Mouse (Mus musculus) hindbrain, embryonic 10.5 days (tissue): ENCODE data around the gene Prrx1. TPM values are rescaled to one million over a fixed set of nuclear protein-coding genes. Genes with fewer than 3 reads are reported as not detected.

ENCODE experiments used
- DNase-seq: peaks from one replicate; pipeline ENCODE4 v3.0.0-alpha.2; 2017; ENCODE audit warnings: low spot score
- H3K27ac ChIP-seq: fragments of 300-500 bp; sonication (generic); 2 replicates; pipeline ENCODE4 v1.5.1; 2016; ENCODE audit warnings: mild to moderate bottlenecking, moderate library complexity
- H3K27me3 ChIP-seq: fragments of 300-500 bp; sonication (generic); 2 replicates; pipeline ENCODE4 v1.6.1; 2016; ENCODE audit warnings: mild to moderate bottlenecking; ENCODE audit not compliant: poor library complexity, insufficient read depth, severe bottlenecking
- H3K36me3 ChIP-seq: fragments of 300-500 bp; sonication (generic); 2 replicates; pipeline ENCODE4 v1.6.1; 2016; ENCODE audit warnings: mild to moderate bottlenecking, moderate library complexity
- H3K4me1 ChIP-seq: fragments of 300-500 bp; sonication (generic); replicated peaks from 2 replicates; pipeline ENCODE4 v1.6.1; 2016; ENCODE audit warnings: mild to moderate bottlenecking
- H3K4me3 ChIP-seq: fragments of 300-500 bp; sonication (generic); 2 replicates; pipeline ENCODE4 v1.5.1; 2016; ENCODE audit warnings: mild to moderate bottlenecking, moderate library complexity
- H3K9me3 ChIP-seq: fragments of 300-500 bp; sonication (generic); 2 replicates; pipeline ENCODE4 v1.6.1; 2016; ENCODE audit warnings: mild to moderate bottlenecking, moderate library complexity
- WGBS: fragments of 180-500 bp; shearing (Covaris S2); methylation state at CpG from one replicate; pipeline ENCODE4 v1.1.7; 2016; 5-methylcytosine and 5-hydroxymethylcytosine counted together
- polyA plus RNA-seq: library from polyadenylated mRNA; unstranded; fragments of >200 nt; fragmentation: Nextera tagmentation; extraction: Ambion mirVana; gene quantifications from 2 replicates; pipeline ENCODE4 v1.2.1, GENCODE M21; 2016

The Prrx1 gene
- polyA plus RNA-seq, 1 experiment from 2014 or later: 33.1 TPM

GRCm38 (mm10) chr1:163338525-163339218 is 25.2 kb upstream of the Prrx1 start:
- Histone ChIP-seq H3K36me3 (no peaks in the 10 kb centered on the region), H3K27me3 (no peaks in the 10 kb centered on the region), H3K27ac (no peak overlapping the region), H3K4me1 (no peaks in the 10 kb centered on the region), H3K9me3 (no peaks in the 10 kb centered on the region), H3K4me3 (no peak overlapping the region)
- WGBS: 72% methylated on average over 7 of the region's 7 CpGs
- no peak for DNase-seq

- 93% methylated on average over 2 of the region's 2 CpGs for WGBS
- Histone ChIP-seq H3K4me3 (no peak overlapping the region), H3K9me3 (no peaks in the 10 kb centered on the region), H3K4me1 (no peaks in the 10 kb centered on the region), H3K27ac (no peak overlapping the region), H3K36me3 (no peaks in the 10 kb centered on the region), H3K27me3 (no peaks in the 10 kb centered on the region)
- DNase-seq: no peak
These were observed 24.3 kb upstream of the Prrx1 start for GRCm38 (mm10) chr1:163337821-163338220.

GRCm38 (mm10) chr1:163327279-163327678 is 13.8 kb upstream of the Prrx1 start:
- H3K9me3 ChIP-seq: no peaks in the 10 kb centered on the region
- DNase-seq: no peak
- H3K4me3 ChIP-seq: no peak overlapping the region
- no peak overlapping the region for H3K27ac ChIP-seq
- H3K36me3 ChIP-seq: no peaks in the 10 kb centered on the region
- no peaks in the 10 kb centered on the region for H3K4me1 ChIP-seq
- 73% methylated on average over 2 of the region's 2 CpGs for WGBS
- H3K27me3 ChIP-seq: no peaks in the 10 kb centered on the region

GRCm38 (mm10) chr1:163319669-163320571 is 6.4 kb upstream of the Prrx1 start:
- H3K27ac ChIP-seq: no peak overlapping the region
- no peak for DNase-seq
- H3K4me3 ChIP-seq: no peak overlapping the region
- no peaks in the 10 kb centered on the region for H3K36me3 ChIP-seq
- H3K4me1 ChIP-seq: peaks cover 3% of the 10 kb centered on the region
- no peaks in the 10 kb centered on the region for H3K9me3 ChIP-seq
- 75% methylated on average over 3 of the region's 3 CpGs for WGBS
- H3K27me3 ChIP-seq: peaks cover 30% of the 10 kb centered on the region

- Histone ChIP-seq H3K9me3 (no peaks in the 10 kb centered on the region), H3K27me3 (peaks cover 60% of the 10 kb centered on the region), H3K27ac (no peak overlapping the region), H3K4me1 (peaks cover 33% of the 10 kb centered on the region), H3K4me3 (no peak overlapping the region), H3K36me3 (no peaks in the 10 kb centered on the region)
- 30% methylated on average over 1 of the region's 1 CpGs for WGBS
- no peak for DNase-seq
These were observed 3.4 kb upstream of the Prrx1 start for GRCm38 (mm10) chr1:163316920-163317319.

- Histone ChIP-seq H3K9me3 (no peaks in the 10 kb centered on the region), H3K4me3 (peak overlapping the region; percentile 65), H3K27ac (peak overlapping the region; percentile 75), H3K36me3 (no peaks in the 10 kb centered on the region), H3K27me3 (peaks cover 80% of the 10 kb centered on the region), H3K4me1 (peaks cover 38% of the 10 kb centered on the region)
- peak; percentile 67 for DNase-seq
- WGBS: under 1% methylated on average over 23 of the region's 23 CpGs
These were observed 1.4 kb upstream of the Prrx1 start for GRCm38 (mm10) chr1:163314829-163315301.

- Histone ChIP-seq H3K4me1 (peaks cover 43% of the 10 kb centered on the region), H3K9me3 (no peaks in the 10 kb centered on the region), H3K27ac (peak overlapping the region; percentile 75; the same call in 1 of the 2 replicates), H3K36me3 (no peaks in the 10 kb centered on the region), H3K4me3 (peak overlapping the region; percentile 65), H3K27me3 (peaks cover 88% of the 10 kb centered on the region)
- DNase-seq: peak; percentile 57
- WGBS: under 1% methylated on average over 21 of the region's 21 CpGs
These were observed 613 bp upstream of the Prrx1 start for GRCm38 (mm10) chr1:163313921-163314725.

GRCm38 (mm10) chr1:163311861-163312811 is 1.4 kb downstream of the Prrx1 start:
- WGBS: under 1% methylated on average over 59 of the region's 59 CpGs
- Histone ChIP-seq H3K27ac (peak overlapping the region; percentile 89), H3K27me3 (peaks cover 100% of the 10 kb centered on the region), H3K4me3 (peak overlapping the region; percentile 65), H3K36me3 (no peaks in the 10 kb centered on the region), H3K4me1 (peaks cover 52% of the 10 kb centered on the region), H3K9me3 (no peaks in the 10 kb centered on the region)
- DNase-seq: peak; percentile 70

- H3K27me3 ChIP-seq: peaks cover 100% of the 10 kb centered on the region
- peak overlapping the region; percentile 89 for H3K27ac ChIP-seq
- H3K36me3 ChIP-seq: no peaks in the 10 kb centered on the region
- peaks cover 52% of the 10 kb centered on the region for H3K4me1 ChIP-seq
- H3K9me3 ChIP-seq: no peaks in the 10 kb centered on the region
- 6% methylated on average over 13 of the region's 13 CpGs for WGBS
- peak; percentile 24 for DNase-seq
- peak overlapping the region; percentile 65 for H3K4me3 ChIP-seq
These were observed 2.3 kb downstream of the Prrx1 start for GRCm38 (mm10) chr1:163311006-163311836.

- 10% methylated on average over 8 of the region's 8 CpGs for WGBS
- DNase-seq: no peak
These were observed 3.3 kb downstream of the Prrx1 start for GRCm38 (mm10) chr1:163310023-163310754.

More at GRCm38 (mm10) chr1:163310023-163310754, 3.3 kb downstream of the Prrx1 start:
- H3K4me3 ChIP-seq: peak overlapping the region; percentile 65
- peaks cover 51% of the 10 kb centered on the region for H3K4me1 ChIP-seq
- H3K9me3 ChIP-seq: no peaks in the 10 kb centered on the region
- peak overlapping the region; percentile 45; the same call in 1 of the 2 replicates for H3K27ac ChIP-seq
- H3K27me3 ChIP-seq: peaks cover 99% of the 10 kb centered on the region
- H3K36me3 ChIP-seq: no peaks in the 10 kb centered on the region
